In genomic region chr11:120581490-120582267, GRCm38 (mm10) we compare ENCODE assay signal across 8 mouse cellular contexts. TPM values are rescaled to one million over a fixed set of nuclear protein-coding genes. Genes with fewer than 3 reads are reported as not detected.
A peak's percentile ranks its signal among the peaks of the same experiment; 100 is the strongest.
DNase-seq lines count a peak whose midpoint lies in the region; ATAC-seq and TF ChIP-seq lines count a peak whose summit lies in the region.

Arhgdia (minus strand) TSS chr11:120581624.

- peak within 1 kb of the TSS; percentile 69 for H3ac ChIP-seq in C2C12 (ENCODE audit: control insufficient read depth, insufficient read length, low read depth)

- peak; percentile 94 for DNase-seq in brain, embryonic 14.5 days (ENCODE audit: low read depth)
- DNase-seq in kidney, postnatal 10 days = peak; percentile 94
- peak; percentile 87 for DNase-seq in liver, embryonic 11.5 days (ENCODE audit: low spot score)
- DNase-seq in naive thymus-derived CD4-positive, alpha-beta T cell, adult 2 months (ENCODE audit: low read depth) = peak; percentile 93
- peak; percentile 94 for DNase-seq in splenic B cell, adult 2 months (ENCODE audit: low read depth, low spot score)

- H3K4me1 ChIP-seq in heart, embryonic 13.5 days = peaks cover 33% of the 10 kb centered on the region
- H3K4me1 ChIP-seq in liver, embryonic 11.5 days (replicated peaks; ENCODE audit: control insufficient read depth, insufficient read depth, low read length) = peaks cover 29% of the 10 kb centered on the region

- TF ChIP-seq POLR2A in brain, embryonic 14.5 days (IDR thresholded peaks at IDR 0.05; ENCODE audit: borderline replicate concordance, extremely low read depth, insufficient read depth, insufficient read length, poor library complexity, severe bottlenecking) = peak; percentile 98

- H3K9ac ChIP-seq in heart, embryonic 13.5 days = peak within 1 kb of the TSS; percentile 98
- H3K9ac ChIP-seq in liver, embryonic 11.5 days (ENCODE audit: low read depth, low read length) = peak within 1 kb of the TSS; percentile 96

- H3K4me2 ChIP-seq in heart, embryonic 13.5 days = peak within 1 kb of the TSS; percentile 88
- H3K4me2 ChIP-seq in liver, embryonic 11.5 days = peak within 1 kb of the TSS; percentile 94

- TF ChIP-seq CTCF in C2C12 (IDR thresholded peaks at IDR 0.05; ENCODE audit: control insufficient read depth, insufficient read depth, insufficient read length) = peak; percentile 14
- TF ChIP-seq CTCF in brain, embryonic 14.5 days (IDR thresholded peaks at IDR 0.05; ENCODE audit: borderline replicate concordance, extremely low read depth, insufficient read depth, insufficient read length) = peak; percentile 45; the same call in 1 of the 2 replicates

- no peaks in the 10 kb centered on the region for H3K27me3 ChIP-seq in C2C12 (ENCODE audit: control insufficient read depth, insufficient read depth, insufficient read length)
- H3K27me3 ChIP-seq in heart, embryonic 13.5 days (replicated peaks) = no peaks in the 10 kb centered on the region
- no peaks in the 10 kb centered on the region for H3K27me3 ChIP-seq in liver, embryonic 11.5 days (replicated peaks; ENCODE audit: control insufficient read depth, insufficient read depth, low read length)
- H3K27me3 ChIP-seq in splenic B cell, adult 2 months (ENCODE audit: control insufficient read depth, insufficient read depth, low read length, poor library complexity, severe bottlenecking) = no peaks in the 10 kb centered on the region

- peaks cover 5% of the 10 kb centered on the region for H3K9me3 ChIP-seq in heart, embryonic 13.5 days
- peaks cover 4% of the 10 kb centered on the region for H3K9me3 ChIP-seq in liver, embryonic 11.5 days (ENCODE audit: control insufficient read depth, low read length)

- H3K36me3 ChIP-seq in C2C12 (ENCODE audit: control insufficient read depth, insufficient read depth) = peaks cover 73% of the 10 kb centered on the region
- H3K36me3 ChIP-seq in heart, embryonic 13.5 days = peaks cover 71% of the 10 kb centered on the region
- peaks cover 54% of the 10 kb centered on the region for H3K36me3 ChIP-seq in liver, embryonic 11.5 days (ENCODE audit: control insufficient read depth, insufficient read depth, low read length)
- H3K36me3 ChIP-seq in splenic B cell, adult 2 months (ENCODE audit: control insufficient read depth, insufficient read depth, low read length, poor library complexity, severe bottlenecking) = peaks cover 20% of the 10 kb centered on the region

- ATAC-seq in erythroid progenitor cell, adult 5-6 weeks (replicated peaks; ENCODE audit: low FRiP score, poor library complexity, severe bottlenecking) = peak; percentile 58
- peak; percentile 63 for ATAC-seq in heart, embryonic 13.5 days (ENCODE audit: extremely low read depth, insufficient number of reproducible peaks, low FRiP score, low TSS enrichment)
- peak; percentile 60 for ATAC-seq in liver, embryonic 11.5 days (replicated peaks; ENCODE audit: low FRiP score)

- peak within 1 kb of the TSS; percentile 94 for H3K27ac ChIP-seq in heart, embryonic 13.5 days (replicated peaks)
- H3K27ac ChIP-seq in liver, embryonic 11.5 days (ENCODE audit: low read depth, low read length) = peak within 1 kb of the TSS; percentile 95

- peaks cover 45% of the 10 kb centered on the region for H3K79me2 ChIP-seq in C2C12 (ENCODE audit: control insufficient read depth, insufficient read depth)

- WGBS in heart, embryonic 13.5 days = 5% methylated on average over 66 of the region's 75 CpGs
- 3% methylated on average over 75 of the region's 75 CpGs for WGBS in liver, embryonic 11.5 days

- peak within 1 kb of the TSS; percentile 97 for H3K4me3 ChIP-seq in C2C12 (ENCODE audit: insufficient read depth, poor library complexity, severe bottlenecking)
- H3K4me3 ChIP-seq in heart, embryonic 13.5 days = peak within 1 kb of the TSS; percentile 96
- peak within 1 kb of the TSS; percentile 98 for H3K4me3 ChIP-seq in liver, embryonic 11.5 days (ENCODE audit: low read depth, low read length)

- peaks cover 24% of the 10 kb centered on the region for H3K79me3 ChIP-seq in C2C12 (ENCODE audit: low read depth)

TF ChIP-seq in C2C12, 6 proteins besides CTCF, POLR2A, EP300 and RAD21:
- TF ChIP-seq USF1 (IDR thresholded peaks at IDR 0.05; ENCODE audit: low read depth) = no peak
- TF ChIP-seq MAX (IDR thresholded peaks at IDR 0.05) = peak; percentile 99
- no peak for TF ChIP-seq CEBPB (IDR thresholded peaks at IDR 0.05; ENCODE audit: low read depth)

RNA-seq across cellular contexts. Expression of gene Arhgdia, which starts in this region (rescaled TPM):
- 1,072 TPM for polyA plus RNA-seq in C2C12 (2012; fragmentation: generic; extraction: Trizol)
- polyA plus RNA-seq in brain, embryonic 14.5 days (2012; rRNA removed) = 540 and 581 TPM in 2 replicates
- 134 and 150 TPM in 2 replicates for total RNA-seq in erythroid progenitor cell, adult 5-6 weeks (2015; ENCODE audit: low replicate concordance)
- total RNA-seq in erythroid progenitor cell, adult 5-6 weeks (2017; ENCODE audit: low replicate concordance) = 45.3 and 49.3 TPM in 2 replicates
- 435 and 436 TPM in 2 replicates for polyA plus RNA-seq in heart, embryonic 13.5 days (2015; fragmentation: Nextera tagmentation; extraction: Ambion mirVana)
- 557 and 561 TPM in 2 replicates for polyA plus RNA-seq in liver, embryonic 11.5 days (2014; fragmentation: Nextera tagmentation; extraction: Ambion mirVana)

Comparison
In these comparisons a context has a peak if more than half of its experiments do, and no peak if none do; other contexts are left out.
1. Peak in every context shown above with its lines: DNase-seq, ATAC-seq, H3K4me3 ChIP-seq and H3K27ac ChIP-seq.